Mouse (Mus musculus): ENCODE data around the gene Letmd1.

GRCm38 (mm10) chr15:100424396-100425122 is 44.3 kb upstream of the Letmd1 start, which contains the start of gene Slc11a2:
- TF ChIP-seq POLR2A (IDR thresholded peaks at IDR 0.05; ENCODE audit: extremely low read depth, insufficient read depth, low read length) (no peak), CTCF (IDR thresholded peaks at IDR 0.05; ENCODE audit: low read depth, low read length) (no peak)

Measured in liver, adult 2 months (tissue).